Mouse (Mus musculus): ENCODE results near the gene Ubqln4. TPM values are rescaled to one million over a fixed set of nuclear protein-coding genes. Genes with fewer than 3 reads are reported as not detected.
"Not testable (repeated sequence)": the region's sequence is repeated elsewhere in the genome, so short reads cannot be mapped to it uniquely, and the experiment has no call there.

Ubqln4 gene
- polyA plus RNA-seq, 1 experiment from 2014 or later, result 62.2 TPM

GRCm38 (mm10) chr3:88566536-88567061, 13.0 kb downstream of the Ubqln4 start:
- Histone ChIP-seq H3K36me3 (peaks cover 90% of the 10 kb centered on the region), H3K4me3 (no peak overlapping the region), H3K9me3 (no peaks in the 10 kb centered on the region), H3K4me1 (no peaks in the 10 kb centered on the region), H3K27me3 (ENCODE audit: insufficient read depth, poor library complexity, severe bottlenecking) (no peaks in the 10 kb centered on the region), H3K27ac (no peak overlapping the region)
- WGBS, result 88% methylated on average over 4 of the region's 4 CpGs
- DNase-seq (ENCODE audit: low spot score), result no peak

GRCm38 (mm10) chr3:88567892-88568291, 14.3 kb downstream of the Ubqln4 start:
- H3K9me3 ChIP-seq, result no peaks in the 10 kb centered on the region
- WGBS, result 92% methylated on average over 6 of the region's 6 CpGs
- H3K4me3 ChIP-seq, result no peak overlapping the region
- H3K27ac ChIP-seq, result no peak overlapping the region
- DNase-seq (ENCODE audit: low spot score), result no peak
- H3K27me3 ChIP-seq (ENCODE audit: insufficient read depth, poor library complexity, severe bottlenecking), result no peaks in the 10 kb centered on the region
- H3K36me3 ChIP-seq, result peaks cover 77% of the 10 kb centered on the region
- H3K4me1 ChIP-seq, result no peaks in the 10 kb centered on the region

GRCm38 (mm10) chr3:88568615-88569014, 15.1 kb downstream of the Ubqln4 start:
- H3K27me3 ChIP-seq (ENCODE audit: insufficient read depth, poor library complexity, severe bottlenecking), result no peaks in the 10 kb centered on the region
- no peak overlapping the region for H3K4me3 ChIP-seq
- WGBS, result 85% methylated on average over 2 of the region's 2 CpGs
- H3K27ac ChIP-seq, result no peak overlapping the region
- no peaks in the 10 kb centered on the region for H3K4me1 ChIP-seq
- DNase-seq (ENCODE audit: low spot score), result no peak
- H3K9me3 ChIP-seq, result no peaks in the 10 kb centered on the region
- H3K36me3 ChIP-seq, result peaks cover 70% of the 10 kb centered on the region

- H3K36me3 ChIP-seq, result peaks cover 65% of the 10 kb centered on the region
- H3K9me3 ChIP-seq, result no peaks in the 10 kb centered on the region
- DNase-seq (ENCODE audit: low spot score), result no peak
- H3K27me3 ChIP-seq (ENCODE audit: insufficient read depth, poor library complexity, severe bottlenecking), result no peaks in the 10 kb centered on the region
- no peaks in the 10 kb centered on the region for H3K4me1 ChIP-seq
- 90% methylated on average over 2 of the region's 2 CpGs for WGBS
- H3K27ac ChIP-seq, result no peak overlapping the region
- H3K4me3 ChIP-seq, result no peak overlapping the region
These were observed 15.5 kb downstream of the Ubqln4 start for GRCm38 (mm10) chr3:88569093-88569492.

GRCm38 (mm10) chr3:88569694-88570093, 16.1 kb downstream of the Ubqln4 start:
- Histone ChIP-seq H3K27me3 (ENCODE audit: insufficient read depth, poor library complexity, severe bottlenecking) (no peaks in the 10 kb centered on the region), H3K9me3 (no peaks in the 10 kb centered on the region), H3K4me1 (no peaks in the 10 kb centered on the region), H3K27ac (no peak overlapping the region), H3K36me3 (peaks cover 59% of the 10 kb centered on the region), H3K4me3 (no peak overlapping the region)
- 89% methylated on average over 5 of the region's 5 CpGs for WGBS
- no peak for DNase-seq (ENCODE audit: low spot score)

- no peak overlapping the region for H3K4me3 ChIP-seq
- no peaks in the 10 kb centered on the region for H3K27me3 ChIP-seq (ENCODE audit: insufficient read depth, poor library complexity, severe bottlenecking)
- H3K27ac ChIP-seq, result no peak overlapping the region
- H3K9me3 ChIP-seq, result no peaks in the 10 kb centered on the region
- DNase-seq (ENCODE audit: low spot score), result no peak
- H3K4me1 ChIP-seq, result no peaks in the 10 kb centered on the region
- H3K36me3 ChIP-seq, result peaks cover 53% of the 10 kb centered on the region
- WGBS, result 92% methylated on average over 10 of the region's 10 CpGs
These were observed 16.8 kb downstream of the Ubqln4 start for GRCm38 (mm10) chr3:88570341-88570740.

- 71% methylated on average over 1 of the region's 1 CpGs for WGBS
- H3K4me1 ChIP-seq, result no peaks in the 10 kb centered on the region
These were observed 18.3 kb downstream of the Ubqln4 start for GRCm38 (mm10) chr3:88571856-88572255.

GRCm38 (mm10) chr3:88572835-88573234, 19.3 kb downstream of the Ubqln4 start:
- Histone ChIP-seq H3K9me3 (no peaks in the 10 kb centered on the region), H3K36me3 (peaks cover 28% of the 10 kb centered on the region), H3K27ac (no peak overlapping the region), H3K27me3 (ENCODE audit: insufficient read depth, poor library complexity, severe bottlenecking) (no peaks in the 10 kb centered on the region), H3K4me3 (no peak overlapping the region), H3K4me1 (no peaks in the 10 kb centered on the region)
- WGBS, result 65% methylated on average over 2 of the region's 2 CpGs
- DNase-seq (ENCODE audit: low spot score), result no peak

More at GRCm38 (mm10) chr3:88571856-88572255, 18.3 kb downstream of the Ubqln4 start:
- no peak for DNase-seq (ENCODE audit: low spot score)
- H3K36me3 ChIP-seq, result peaks cover 37% of the 10 kb centered on the region
- H3K4me3 ChIP-seq, result no peak overlapping the region
- H3K27me3 ChIP-seq (ENCODE audit: insufficient read depth, poor library complexity, severe bottlenecking), result no peaks in the 10 kb centered on the region
- H3K27ac ChIP-seq, result no peak overlapping the region
- no peaks in the 10 kb centered on the region for H3K9me3 ChIP-seq

- Histone ChIP-seq H3K4me1 (0 out of 2 replicates have a peak, but pooled peaks cover 3% of the 10 kb centered on the region), H3K4me3 (no peak overlapping the region), H3K36me3 (peaks cover 18% of the 10 kb centered on the region), H3K9me3 (no peaks in the 10 kb centered on the region), H3K27ac (no peak overlapping the region), H3K27me3 (ENCODE audit: insufficient read depth, poor library complexity, severe bottlenecking) (no peaks in the 10 kb centered on the region)
- WGBS, result 59% methylated on average over 2 of the region's 2 CpGs
- no peak for DNase-seq (ENCODE audit: low spot score)
These were observed 20.3 kb downstream of the Ubqln4 start for GRCm38 (mm10) chr3:88573810-88574209.

GRCm38 (mm10) chr3:88575540-88575939, 22.0 kb downstream of the Ubqln4 start, which contains the start of gene Ssr2:
Gene Ssr2 (plus strand): TSS chr3:88575876.
- H3K27me3 ChIP-seq (ENCODE audit: insufficient read depth, poor library complexity, severe bottlenecking), result no peaks in the 10 kb centered on the region
- WGBS, result 79% methylated on average over 3 of the region's 3 CpGs

GRCm38 (mm10) chr3:88577846-88578245, 24.3 kb downstream of the Ubqln4 start:
- H3K27ac ChIP-seq, result not testable (repeated sequence)
- whole genome bisulfite sequencing, result 81% methylated on average over 5 of the region's 5 CpGs

More at GRCm38 (mm10) chr3:88575540-88575939, 22.0 kb downstream of the Ubqln4 start, which contains the start of gene Ssr2:
- Histone ChIP-seq H3K36me3 (0 out of 2 replicates have a peak, but pooled peaks cover under 1% of the 10 kb centered on the region), H3K4me3 (no peak within 1 kb of the TSS), H3K9me3 (no peaks in the 10 kb centered on the region), H3K27ac (no peak within 1 kb of the TSS), H3K4me1 (peaks cover 12% of the 10 kb centered on the region)
- DNase-seq (ENCODE audit: low spot score), result no peak

GRCm38 (mm10) chr3:88578498-88579424, 25.2 kb downstream of the Ubqln4 start:
- Histone ChIP-seq H3K36me3 (peaks cover 26% of the 10 kb centered on the region), H3K27ac (peak overlapping the region; percentile 89; the same call in 1 of the 2 replicates), H3K27me3 (ENCODE audit: insufficient read depth, poor library complexity, severe bottlenecking) (no peaks in the 10 kb centered on the region), H3K4me1 (peaks cover 13% of the 10 kb centered on the region), H3K4me3 (peak overlapping the region; percentile 81), H3K9me3 (no peaks in the 10 kb centered on the region)
- 41% methylated on average over 8 of the region's 8 CpGs for WGBS
- no peak for DNase-seq (ENCODE audit: low spot score)

More at GRCm38 (mm10) chr3:88577846-88578245, 24.3 kb downstream of the Ubqln4 start:
- peaks cover 13% of the 10 kb centered on the region for H3K4me1 ChIP-seq
- H3K9me3 ChIP-seq; H3K4me3 ChIP-seq; DNase-seq (ENCODE audit: low spot score); H3K27me3 ChIP-seq (ENCODE audit: insufficient read depth, poor library complexity, severe bottlenecking): not testable (repeated sequence)
- peaks cover 17% of the 10 kb centered on the region for H3K36me3 ChIP-seq

Data from heart, embryonic 10.5 days (tissue).